Mouse (Mus musculus) heart, adult 2 months (tissue): Measurements from ENCODE around the gene Elk4.

Experiments used
- CTCF ChIP-seq: fragments of 200-600 bp; IDR thresholded peaks from 2 replicates; pipeline ENCODE4 v1.8.1; 2022; ENCODE audit warnings: antibody characterized with exemption, mild to moderate bottlenecking, moderate library complexity
- EP300 ChIP-seq: fragments of 200-500 bp; IDR thresholded peaks from 2 replicates; pipeline ENCODE4 v1.6.1; 2011; ENCODE audit warnings: low read depth, low read length, control low read depth; ENCODE audit not compliant: insufficient read depth

DNA sequence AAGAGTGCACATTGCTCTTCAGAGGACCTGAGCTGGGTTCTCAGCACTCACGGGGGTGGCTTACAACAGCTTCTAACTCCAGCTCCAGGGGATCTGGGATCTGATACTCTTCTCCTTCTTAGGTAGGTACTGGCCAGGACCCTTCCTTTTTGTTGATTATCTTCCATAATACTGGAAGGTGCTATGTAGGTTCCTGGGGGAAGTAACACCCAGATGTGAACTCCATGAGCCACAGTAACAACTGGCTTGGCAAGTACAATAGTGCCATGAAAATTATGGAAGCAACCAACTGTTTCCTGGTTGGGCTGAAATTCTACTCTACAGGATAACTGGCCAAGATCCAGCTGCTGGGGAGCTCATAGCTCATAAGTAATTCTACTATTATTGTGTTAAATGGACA is 1.9 kb upstream of the Elk4 start:
- TF ChIP-seq CTCF (no peak), EP300 (no peak)
